Comparison of ENCODE assay signal across 8 mouse cellular contexts in the genomic region with DNA sequence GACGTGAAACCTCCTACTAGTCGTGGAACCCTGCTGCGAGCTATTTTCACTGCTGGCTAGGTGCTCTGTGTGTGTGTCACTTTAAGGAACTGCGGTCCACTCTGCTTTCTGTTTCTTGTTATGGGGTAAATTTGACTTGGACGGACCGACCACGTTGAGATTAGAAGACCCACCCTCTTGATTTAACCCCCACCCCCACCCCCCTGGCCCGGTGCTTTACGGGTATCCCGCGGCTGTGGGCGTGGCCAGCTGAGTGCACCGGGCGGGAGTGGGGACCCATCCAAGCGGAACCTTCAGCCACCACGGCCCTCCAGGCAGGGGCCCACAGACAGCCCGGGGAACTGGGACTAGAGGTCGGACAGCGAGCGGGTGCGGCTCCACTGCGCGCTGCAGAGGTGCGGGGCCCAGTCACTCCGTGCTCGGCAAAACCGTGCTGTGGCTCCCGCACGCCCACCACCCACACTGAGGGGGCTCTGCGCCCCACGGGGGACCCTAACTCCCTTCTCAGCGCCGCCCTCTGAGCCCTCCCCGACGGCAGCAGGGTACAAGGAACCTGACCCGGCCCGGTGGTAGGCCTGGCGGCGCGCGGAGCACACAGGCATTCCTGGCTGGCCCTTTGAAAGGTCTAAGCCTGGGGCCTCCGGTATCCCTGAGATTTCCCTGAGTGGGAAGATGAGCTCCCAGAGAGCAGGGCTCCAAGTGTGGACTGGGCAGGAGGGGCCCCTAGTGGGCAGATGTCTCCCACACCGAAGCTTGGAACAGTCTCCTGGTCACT. TPM values are rescaled to one million over a fixed set of nuclear protein-coding genes. Genes with fewer than 3 reads are reported as not detected.
DNase-seq lines count a peak whose midpoint lies in the region; ATAC-seq and TF ChIP-seq lines count a peak whose summit lies in the region.

No protein-coding gene starts in this region.

- peak; percentile 47; the same call in 1 of the 2 replicates for TF ChIP-seq POLR2A in liver, adult 2 months (IDR thresholded peaks at IDR 0.05; ENCODE audit: extremely low read depth, insufficient read depth, low read length)

- peak; percentile 15 to 34 for DNase-seq in frontal cortex, postnatal 10 days (ENCODE audit: low spot score in 2 of 2)
- DNase-seq in frontal cortex, postnatal 14 days (ENCODE audit: low spot score in 2 of 2), result no peak
- peak; percentile 62 for DNase-seq in liver, adult 2 months (ENCODE audit: extremely low read depth, low read depth, low spot score)

- peaks cover 6% of the 10 kb centered on the region; the same call in 1 of the 2 replicates for H3K79me2 ChIP-seq in liver, adult 2 months (ENCODE audit: control insufficient read depth, insufficient read depth, low read length)

- H3K27me3 ChIP-seq in intestine, embryonic 15.5 days (replicated peaks), result no peaks in the 10 kb centered on the region
- H3K27me3 ChIP-seq in liver, adult 2 months (ENCODE audit: control insufficient read depth, insufficient read depth, low read length), result no peaks in the 10 kb centered on the region
- H3K27me3 ChIP-seq in midbrain, embryonic 15.5 days (replicated peaks), result no peaks in the 10 kb centered on the region
- H3K27me3 ChIP-seq in stomach, embryonic 14.5 days (ENCODE audit: control insufficient read depth, insufficient read depth, low read length), result no peaks in the 10 kb centered on the region

- no peaks in the 10 kb centered on the region; the same call in 1 of the 2 replicates for H3K4me1 ChIP-seq in intestine, embryonic 15.5 days (replicated peaks)
- H3K4me1 ChIP-seq in liver, adult 2 months (ENCODE audit: control insufficient read depth, insufficient read depth, low read length), result peaks cover 10% of the 10 kb centered on the region; the same call in 1 of the 2 replicates
- peaks cover 13% of the 10 kb centered on the region for H3K4me1 ChIP-seq in midbrain, embryonic 15.5 days
- H3K4me1 ChIP-seq in stomach, embryonic 14.5 days (ENCODE audit: control insufficient read depth, insufficient read depth, low read length), result peaks cover 3% of the 10 kb centered on the region; the same call in 1 of the 2 replicates

- peak overlapping the region; percentile 56; the same call in 1 of the 2 replicates for H3K27ac ChIP-seq in intestine, embryonic 15.5 days
- peak overlapping the region; percentile 91 for H3K27ac ChIP-seq in liver, adult 2 months (replicated peaks; ENCODE audit: insufficient read depth, low read depth, low read length)
- H3K27ac ChIP-seq in midbrain, embryonic 15.5 days, result no peak overlapping the region
- H3K27ac ChIP-seq in stomach, embryonic 14.5 days (ENCODE audit: low read length), result peak overlapping the region; percentile 27; the same call in 1 of the 2 replicates

- no peaks in the 10 kb centered on the region for H3K9me3 ChIP-seq in intestine, embryonic 15.5 days
- H3K9me3 ChIP-seq in midbrain, embryonic 15.5 days, result no peaks in the 10 kb centered on the region
- peaks cover 3% of the 10 kb centered on the region; the same call in 1 of the 2 replicates for H3K9me3 ChIP-seq in stomach, embryonic 14.5 days (ENCODE audit: control insufficient read depth, low read depth, low read length)

- H3K9ac ChIP-seq in intestine, embryonic 15.5 days, result peak overlapping the region; percentile 58
- H3K9ac ChIP-seq in liver, adult 2 months (ENCODE audit: low read depth, low read length), result peak overlapping the region; percentile 87
- H3K9ac ChIP-seq in midbrain, embryonic 15.5 days, result peak overlapping the region; percentile 56
- H3K9ac ChIP-seq in stomach, embryonic 14.5 days (replicated peaks; ENCODE audit: low read depth, low read length), result peak overlapping the region; percentile 53

- peak; percentile 43 for TF ChIP-seq CTCF in liver, adult 2 months (IDR thresholded peaks at IDR 0.05; ENCODE audit: low read depth, low read length)

- 14% methylated on average over 43 of the region's 43 CpGs for WGBS in intestine, embryonic 15.5 days
- WGBS in liver, adult 2 months, result 10% methylated on average over 43 of the region's 43 CpGs
- WGBS in midbrain, embryonic 15.5 days, result 11% methylated on average over 43 of the region's 43 CpGs
- WGBS in stomach, embryonic 14.5 days, result 10% methylated on average over 43 of the region's 43 CpGs

- ATAC-seq in common myeloid progenitor, adult 5-6 weeks (replicated peaks; ENCODE audit: low read depth, poor library complexity, severe bottlenecking), result peak; percentile 67
- ATAC-seq in granulocyte monocyte progenitor cell, adult 5-6 weeks (replicated peaks; ENCODE audit: poor library complexity, severe bottlenecking), result peak; percentile 83
- ATAC-seq in intestine, embryonic 15.5 days, result peak; percentile 59
- ATAC-seq in midbrain, embryonic 15.5 days (replicated peaks), result peak; percentile 34
- ATAC-seq in stomach, embryonic 14.5 days (ENCODE audit: insufficient number of reproducible peaks, insufficient read depth, low FRiP score, low read depth), result peak; percentile 46; the same call in 1 of the 2 replicates

- H3K4me3 ChIP-seq in intestine, embryonic 15.5 days (replicated peaks), result peak overlapping the region; percentile 53
- H3K4me3 ChIP-seq in liver, adult 2 months (ENCODE audit: insufficient read depth, low read depth, low read length), result peak overlapping the region; percentile 77
- peak overlapping the region; percentile 51 for H3K4me3 ChIP-seq in midbrain, embryonic 15.5 days
- peak overlapping the region; percentile 45 for H3K4me3 ChIP-seq in stomach, embryonic 14.5 days (ENCODE audit: low read depth, low read length)

- H3K4me2 ChIP-seq in intestine, embryonic 15.5 days (replicated peaks), result peak overlapping the region; percentile 87
- H3K4me2 ChIP-seq in midbrain, embryonic 15.5 days, result peak overlapping the region; percentile 78
- peak overlapping the region; percentile 78 for H3K4me2 ChIP-seq in stomach, embryonic 14.5 days (replicated peaks; ENCODE audit: low read depth, low read length)

- H3K36me3 ChIP-seq in intestine, embryonic 15.5 days, result no peaks in the 10 kb centered on the region
- no peaks in the 10 kb centered on the region for H3K36me3 ChIP-seq in liver, adult 2 months (ENCODE audit: control insufficient read depth, insufficient read depth, low read length)
- no peaks in the 10 kb centered on the region for H3K36me3 ChIP-seq in midbrain, embryonic 15.5 days (replicated peaks)
- no peaks in the 10 kb centered on the region for H3K36me3 ChIP-seq in stomach, embryonic 14.5 days (ENCODE audit: control insufficient read depth, insufficient read depth, low read length)

RNA-seq across cellular contexts. Expression of a gene that starts 54.0 kb away (rescaled TPM):
- total RNA-seq in common myeloid progenitor, adult 5-6 weeks (2017), result not detected in 2 replicates
- total RNA-seq in granulocyte monocyte progenitor cell, adult 5-6 weeks (2014; fragmentation: Nextera tagmentation), result not detected in 2 replicates
- total RNA-seq in granulocyte monocyte progenitor cell, adult 5-6 weeks (2017), result not detected in 2 replicates
- not detected in 2 replicates for polyA plus RNA-seq in intestine, embryonic 15.5 days (2015; fragmentation: Nextera tagmentation; extraction: Ambion mirVana)
- not detected in 2 replicates for total RNA-seq in liver, adult 2 months (2014; rRNA removed)
- not detected in 2 replicates for polyA plus RNA-seq in liver, adult 2 months (2012; rRNA removed)
- not detected in 2 replicates for polyA plus RNA-seq in midbrain, embryonic 15.5 days (2015; fragmentation: Nextera tagmentation; extraction: Ambion mirVana)
- polyA plus RNA-seq in stomach, embryonic 14.5 days (2014; fragmentation: Nextera tagmentation; extraction: Ambion mirVana), result not detected in 2 replicates

Comparison
In these comparisons a context has a peak if more than half of its experiments do, and no peak if none do; other contexts are left out.
1. DNase-seq: peak in frontal cortex, postnatal 10 days (2 of 2) and liver, adult 2 months (single experiment); none in frontal cortex, postnatal 14 days (0 of 2).
2. Peak in every context shown above with its lines, with median percentiles within 50 percentile points of each other: ATAC-seq, H3K4me2 ChIP-seq, H3K4me3 ChIP-seq and H3K9ac ChIP-seq.